Mouse (Mus musculus) thymus, postnatal 4 days (tissue): ENCODE measurements around the gene 1110032A03Rik.

Source experiments
- DNase-seq: peaks from one replicate; pipeline ENCODE4 v3.0.0; 2021

Gene 1110032A03Rik

GRCm38 (mm10) chr9:50774991-50775612, at the start of gene 1110032A03Rik, which contains the start of gene Alg9:
1110032A03Rik (minus strand) TSS chr9:50775520.
Alg9 (plus strand) TSS chr9:50775019.
- peak; percentile 95 for DNase-seq

- no peak for DNase-seq
Observed at GRCm38 (mm10) chr9:50823779-50824453, 48.6 kb upstream of the 1110032A03Rik start.

GRCm38 (mm10) chr9:50822216-50822615, 46.9 kb upstream of the 1110032A03Rik start:
- DNase-seq, result no peak

- DNase-seq, result no peak
Observed at GRCm38 (mm10) chr9:50821651-50822050, 46.3 kb upstream of the 1110032A03Rik start.

- no peak for DNase-seq
Observed at GRCm38 (mm10) chr9:50819716-50820115, 44.4 kb upstream of the 1110032A03Rik start.

- DNase-seq, result no peak
Observed at GRCm38 (mm10) chr9:50818050-50818449, 42.7 kb upstream of the 1110032A03Rik start.

- no peak for DNase-seq
Observed at GRCm38 (mm10) chr9:50816512-50816911, 41.2 kb upstream of the 1110032A03Rik start.

GRCm38 (mm10) chr9:50815666-50816065, 40.3 kb upstream of the 1110032A03Rik start:
- DNase-seq, result peak; percentile 79

GRCm38 (mm10) chr9:50813796-50814195, 38.5 kb upstream of the 1110032A03Rik start:
- DNase-seq, result no peak

- DNase-seq, result no peak
Observed at GRCm38 (mm10) chr9:50811746-50812145, 36.4 kb upstream of the 1110032A03Rik start.

GRCm38 (mm10) chr9:50811187-50811586, 35.9 kb upstream of the 1110032A03Rik start:
- DNase-seq, result no peak

GRCm38 (mm10) chr9:50809146-50809545, 33.8 kb upstream of the 1110032A03Rik start:
- no peak for DNase-seq

GRCm38 (mm10) chr9:50808471-50808870, 33.2 kb upstream of the 1110032A03Rik start:
- no peak for DNase-seq

GRCm38 (mm10) chr9:50803055-50803671, 27.8 kb upstream of the 1110032A03Rik start:
- DNase-seq, result no peak

- peak; percentile 71 for DNase-seq
Observed at GRCm38 (mm10) chr9:50800985-50801384, 25.7 kb upstream of the 1110032A03Rik start.

- DNase-seq, result no peak
Observed at GRCm38 (mm10) chr9:50798368-50798767, 23.0 kb upstream of the 1110032A03Rik start.

- DNase-seq, result no peak
Observed at GRCm38 (mm10) chr9:50797641-50798040, 22.3 kb upstream of the 1110032A03Rik start.

- no peak for DNase-seq
Observed at GRCm38 (mm10) chr9:50796776-50797175, 21.5 kb upstream of the 1110032A03Rik start.

- DNase-seq, result no peak
Observed at GRCm38 (mm10) chr9:50795266-50795665, 19.9 kb upstream of the 1110032A03Rik start.

GRCm38 (mm10) chr9:50782155-50782554, 6.8 kb upstream of the 1110032A03Rik start:
- DNase-seq, result peak; percentile 81

- no peak for DNase-seq
Observed at GRCm38 (mm10) chr9:50776162-50776760, 941 bp upstream of the 1110032A03Rik start.

GRCm38 (mm10) chr9:50775662-50776126, 374 bp upstream of the 1110032A03Rik start:
- no peak for DNase-seq

GRCm38 (mm10) chr9:50774026-50774462, 1.3 kb downstream of the 1110032A03Rik start:
- DNase-seq, result no peak
